Mouse (Mus musculus): Measurements from ENCODE around the gene Grid1. TPM values are rescaled to one million over a fixed set of nuclear protein-coding genes. Genes with fewer than 3 reads are reported as not detected.

The Grid1 gene
- polyA plus RNA-seq, 1 experiment from 2014 or later: 1.1 TPM

GRCm38 (mm10) chr14:34884611-34885010, 64.7 kb downstream of the Grid1 start:
- 91% methylated on average over 3 of the region's 3 CpGs for WGBS
- H3K27ac ChIP-seq (ENCODE audit: low read depth, low read length): no peak overlapping the region
- H3K4me2 ChIP-seq (ENCODE audit: low read length): no peak overlapping the region
- H3K27me3 ChIP-seq (replicated peaks; ENCODE audit: control insufficient read depth, insufficient read depth, low read length): no peaks in the 10 kb centered on the region
- H3K9ac ChIP-seq (ENCODE audit: low read length): no peak overlapping the region
- H3K36me3 ChIP-seq (ENCODE audit: control insufficient read depth, insufficient read depth, low read length): no peaks in the 10 kb centered on the region
- ATAC-seq (no peak), DNase-seq (ENCODE audit: low spot score) (no peak)
- no peaks in the 10 kb centered on the region for H3K9me3 ChIP-seq (replicated peaks; ENCODE audit: control insufficient read depth, low read length)
- H3K4me3 ChIP-seq (ENCODE audit: low read depth, low read length): no peak overlapping the region
- peaks cover 13% of the 10 kb centered on the region for H3K4me1 ChIP-seq (ENCODE audit: control insufficient read depth, insufficient read depth, low read length)

- 13% methylated on average over 6 of the region's 6 CpGs for WGBS
- peaks cover 13% of the 10 kb centered on the region for H3K4me1 ChIP-seq (ENCODE audit: control insufficient read depth, insufficient read depth, low read length)
- no peak overlapping the region for H3K4me3 ChIP-seq (ENCODE audit: low read depth, low read length)
- no peaks in the 10 kb centered on the region; the same call in 1 of the 2 replicates for H3K27me3 ChIP-seq (replicated peaks; ENCODE audit: control insufficient read depth, insufficient read depth, low read length)
- no peaks in the 10 kb centered on the region for H3K9me3 ChIP-seq (replicated peaks; ENCODE audit: control insufficient read depth, low read length)
- peak; percentile 28 for DNase-seq (ENCODE audit: low spot score)
- H3K36me3 ChIP-seq (ENCODE audit: control insufficient read depth, insufficient read depth, low read length): no peaks in the 10 kb centered on the region
- no peak overlapping the region for H3K4me2 ChIP-seq (ENCODE audit: low read length)
- H3K27ac ChIP-seq (ENCODE audit: low read depth, low read length): no peak overlapping the region
- ATAC-seq: no peak; the same call in 1 of the 2 replicates
- peak overlapping the region; percentile 10; the same call in 1 of the 2 replicates for H3K9ac ChIP-seq (ENCODE audit: low read length)
These were observed 72.0 kb downstream of the Grid1 start for GRCm38 (mm10) chr14:34891769-34892532.

DNA sequence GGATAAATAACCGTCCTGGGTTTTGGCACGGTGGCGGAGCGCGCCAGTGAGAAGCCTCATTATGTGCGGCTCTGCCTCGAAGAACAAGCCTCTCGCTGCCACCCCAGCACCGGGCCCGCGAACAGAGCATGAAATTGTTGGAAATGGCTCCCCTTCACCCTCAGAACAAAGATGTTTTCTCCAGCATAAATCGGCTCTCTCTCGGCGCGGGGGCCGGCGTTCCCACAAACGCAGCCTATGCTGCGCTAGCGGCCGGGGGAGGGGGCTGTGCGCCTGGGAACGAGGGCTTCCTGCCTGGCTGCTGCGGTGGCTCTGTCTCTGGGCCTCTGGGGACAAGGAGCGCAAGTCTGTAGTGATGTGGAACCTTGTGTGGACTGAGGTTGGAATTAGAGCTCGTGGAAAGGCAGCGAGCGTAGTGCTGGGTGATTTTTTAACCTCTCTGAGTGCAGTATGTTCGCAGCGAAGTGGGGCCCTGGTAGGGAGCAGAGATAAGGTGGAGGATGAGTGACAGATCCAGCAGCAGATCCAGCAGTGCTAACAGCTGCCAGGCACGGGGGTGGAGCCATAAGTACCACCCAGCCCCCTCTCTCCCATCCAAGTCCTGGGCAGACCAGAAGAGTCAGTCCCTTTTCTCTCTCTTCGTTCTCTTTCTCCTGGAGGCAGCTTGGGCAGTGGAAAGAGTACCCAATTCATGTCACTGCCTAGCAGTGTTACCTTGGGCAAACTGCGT, 76.5 kb downstream of the Grid1 start:
- H3K4me3 ChIP-seq (ENCODE audit: low read depth, low read length): peak overlapping the region; percentile 29
- H3K27ac ChIP-seq (ENCODE audit: low read depth, low read length): peak overlapping the region; percentile 55; the same call in 1 of the 2 replicates
- H3K9me3 ChIP-seq (replicated peaks; ENCODE audit: control insufficient read depth, low read length): no peaks in the 10 kb centered on the region
- no peaks in the 10 kb centered on the region; the same call in 1 of the 2 replicates for H3K27me3 ChIP-seq (replicated peaks; ENCODE audit: control insufficient read depth, insufficient read depth, low read length)
- peak; percentile 73 for DNase-seq (ENCODE audit: low spot score)
- peaks cover 13% of the 10 kb centered on the region for H3K4me1 ChIP-seq (ENCODE audit: control insufficient read depth, insufficient read depth, low read length)
- H3K9ac ChIP-seq (ENCODE audit: low read length): peak overlapping the region; percentile 61
- H3K4me2 ChIP-seq (ENCODE audit: low read length): peak overlapping the region; percentile 69
- 6% methylated on average over 33 of the region's 33 CpGs for WGBS
- peak; percentile 79 for ATAC-seq
- H3K36me3 ChIP-seq (ENCODE audit: control insufficient read depth, insufficient read depth, low read length): no peaks in the 10 kb centered on the region

GRCm38 (mm10) chr14:34903854-34904253, 83.9 kb downstream of the Grid1 start:
- H3K9me3 ChIP-seq (replicated peaks; ENCODE audit: control insufficient read depth, low read length): no peaks in the 10 kb centered on the region
- H3K27me3 ChIP-seq (replicated peaks; ENCODE audit: control insufficient read depth, insufficient read depth, low read length): no peaks in the 10 kb centered on the region
- ATAC-seq (peak; percentile 27; the same call in 1 of the 2 replicates), DNase-seq (ENCODE audit: low spot score) (peak; percentile 22)
- peaks cover 10% of the 10 kb centered on the region for H3K4me1 ChIP-seq (ENCODE audit: control insufficient read depth, insufficient read depth, low read length)
- H3K27ac ChIP-seq (ENCODE audit: low read depth, low read length): peak overlapping the region; percentile 10; the same call in 1 of the 2 replicates
- no peak overlapping the region for H3K4me2 ChIP-seq (ENCODE audit: low read length)
- no peaks in the 10 kb centered on the region for H3K36me3 ChIP-seq (ENCODE audit: control insufficient read depth, insufficient read depth, low read length)
- no peak overlapping the region for H3K9ac ChIP-seq (ENCODE audit: low read length)
- 66% methylated on average over 4 of the region's 4 CpGs for WGBS
- H3K4me3 ChIP-seq (ENCODE audit: low read depth, low read length): no peak overlapping the region

DNA sequence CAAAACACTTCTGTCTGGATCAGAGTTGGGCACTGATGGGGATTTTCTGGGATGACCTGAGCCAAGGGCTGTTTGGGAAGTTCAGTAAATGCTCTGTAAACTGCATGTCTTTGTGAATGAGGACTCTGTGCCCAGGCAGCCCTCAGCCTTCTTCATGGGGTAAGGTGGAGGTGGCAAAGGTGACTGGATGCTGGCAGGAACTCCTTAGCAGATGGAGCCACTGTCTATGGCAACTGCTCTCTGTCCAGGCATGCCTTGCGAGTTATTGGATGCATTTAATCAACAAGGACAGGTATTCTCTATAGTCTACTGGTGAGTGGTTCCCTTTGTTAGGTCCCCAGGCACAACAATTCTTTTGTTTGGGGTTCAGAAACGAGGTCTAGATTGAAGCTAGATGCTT, 85.8 kb downstream of the Grid1 start:
- Histone ChIP-seq H3K9ac (ENCODE audit: low read length) (no peak overlapping the region), H3K4me3 (ENCODE audit: low read depth, low read length) (no peak overlapping the region), H3K36me3 (ENCODE audit: control insufficient read depth, insufficient read depth, low read length) (no peaks in the 10 kb centered on the region), H3K27me3 (replicated peaks; ENCODE audit: control insufficient read depth, insufficient read depth, low read length) (no peaks in the 10 kb centered on the region), H3K4me1 (ENCODE audit: control insufficient read depth, insufficient read depth, low read length) (peaks cover 16% of the 10 kb centered on the region), H3K9me3 (replicated peaks; ENCODE audit: control insufficient read depth, low read length) (no peaks in the 10 kb centered on the region), H3K27ac (ENCODE audit: low read depth, low read length) (no peak overlapping the region), H3K4me2 (ENCODE audit: low read length) (no peak overlapping the region)
- 46% methylated on average over 2 of the region's 2 CpGs for WGBS
- ATAC-seq: no peak
- no peak for DNase-seq (ENCODE audit: low spot score)

- Histone ChIP-seq H3K4me2 (ENCODE audit: low read length) (no peak overlapping the region), H3K27me3 (replicated peaks; ENCODE audit: control insufficient read depth, insufficient read depth, low read length) (no peaks in the 10 kb centered on the region), H3K4me3 (ENCODE audit: low read depth, low read length) (no peak overlapping the region), H3K27ac (ENCODE audit: low read depth, low read length) (no peak overlapping the region; the same call in 1 of the 2 replicates), H3K9me3 (replicated peaks; ENCODE audit: control insufficient read depth, low read length) (no peaks in the 10 kb centered on the region), H3K36me3 (ENCODE audit: control insufficient read depth, insufficient read depth, low read length) (no peaks in the 10 kb centered on the region), H3K9ac (ENCODE audit: low read length) (no peak overlapping the region), H3K4me1 (ENCODE audit: control insufficient read depth, insufficient read depth, low read length) (peaks cover 16% of the 10 kb centered on the region)
- no peak for DNase-seq (ENCODE audit: low spot score)
- 25% methylated on average over 2 of the region's 2 CpGs for WGBS
- peak; percentile 27 for ATAC-seq
These were observed 88.5 kb downstream of the Grid1 start for GRCm38 (mm10) chr14:34908366-34908765.

- DNase-seq (ENCODE audit: low spot score): peak; percentile 68
- no peaks in the 10 kb centered on the region for H3K9me3 ChIP-seq (replicated peaks; ENCODE audit: control insufficient read depth, low read length)
- no peak overlapping the region for H3K4me3 ChIP-seq (ENCODE audit: low read depth, low read length)
- peak overlapping the region; percentile 27; the same call in 1 of the 2 replicates for H3K27ac ChIP-seq (ENCODE audit: low read depth, low read length)
- no peaks in the 10 kb centered on the region for H3K27me3 ChIP-seq (replicated peaks; ENCODE audit: control insufficient read depth, insufficient read depth, low read length)
- no peaks in the 10 kb centered on the region for H3K36me3 ChIP-seq (ENCODE audit: control insufficient read depth, insufficient read depth, low read length)
- H3K4me2 ChIP-seq (ENCODE audit: low read length): no peak overlapping the region
- no peak overlapping the region for H3K9ac ChIP-seq (ENCODE audit: low read length)
- H3K4me1 ChIP-seq (ENCODE audit: control insufficient read depth, insufficient read depth, low read length): peaks cover 16% of the 10 kb centered on the region
- WGBS: 7% methylated on average over 4 of the region's 4 CpGs
- peak; percentile 84 for ATAC-seq
These were observed 88.9 kb downstream of the Grid1 start for GRCm38 (mm10) chr14:34908804-34909203.

GRCm38 (mm10) chr14:34916315-34916714, 96.4 kb downstream of the Grid1 start:
- H3K36me3 ChIP-seq (ENCODE audit: control insufficient read depth, insufficient read depth, low read length): no peaks in the 10 kb centered on the region
- H3K9ac ChIP-seq (ENCODE audit: low read length): no peak overlapping the region
- ATAC-seq (no peak), DNase-seq (ENCODE audit: low spot score) (peak; percentile 16)
- H3K4me3 ChIP-seq (ENCODE audit: low read depth, low read length): no peak overlapping the region
- no peaks in the 10 kb centered on the region for H3K9me3 ChIP-seq (replicated peaks; ENCODE audit: control insufficient read depth, low read length)
- H3K27me3 ChIP-seq (replicated peaks; ENCODE audit: control insufficient read depth, insufficient read depth, low read length): no peaks in the 10 kb centered on the region
- no peak overlapping the region for H3K4me2 ChIP-seq (ENCODE audit: low read length)
- H3K27ac ChIP-seq (ENCODE audit: low read depth, low read length): no peak overlapping the region
- WGBS: 83% methylated on average over 6 of the region's 6 CpGs
- H3K4me1 ChIP-seq (ENCODE audit: control insufficient read depth, insufficient read depth, low read length): 0 out of 2 replicates have a peak, but pooled peaks cover 4% of the 10 kb centered on the region

All from forebrain, embryonic 14.5 days (tissue).